Mouse (Mus musculus): Measurements from ENCODE around the gene Rab26.

- TF ChIP-seq CTCF (IDR thresholded peaks at IDR 0.05; ENCODE audit: borderline replicate concordance, insufficient read depth, low read depth, low read length) = 0 out of 2 replicates have a peak, but pooled peaks have one; percentile 10
- no peak for TF ChIP-seq POLR2A (IDR thresholded peaks at IDR 0.05; ENCODE audit: borderline replicate concordance, insufficient read depth, low read length)
Observed at GRCm38 (mm10) chr17:24506332-24507070, 27.5 kb downstream of the Rab26 start.

Measured in cerebellum, adult 2 months (tissue).